Mouse (Mus musculus): ENCODE results near the gene Fau.

Fau gene

GRCm38 (mm10) chr19:6070571-6071250, 13.1 kb downstream of the Fau start:
- DNase-seq (ENCODE audit: low spot score in 2 of 2): no peak

- no peak for DNase-seq (ENCODE audit: low spot score in 2 of 2)
Observed at GRCm38 (mm10) chr19:6071261-6071660, 13.6 kb downstream of the Fau start.

DNA sequence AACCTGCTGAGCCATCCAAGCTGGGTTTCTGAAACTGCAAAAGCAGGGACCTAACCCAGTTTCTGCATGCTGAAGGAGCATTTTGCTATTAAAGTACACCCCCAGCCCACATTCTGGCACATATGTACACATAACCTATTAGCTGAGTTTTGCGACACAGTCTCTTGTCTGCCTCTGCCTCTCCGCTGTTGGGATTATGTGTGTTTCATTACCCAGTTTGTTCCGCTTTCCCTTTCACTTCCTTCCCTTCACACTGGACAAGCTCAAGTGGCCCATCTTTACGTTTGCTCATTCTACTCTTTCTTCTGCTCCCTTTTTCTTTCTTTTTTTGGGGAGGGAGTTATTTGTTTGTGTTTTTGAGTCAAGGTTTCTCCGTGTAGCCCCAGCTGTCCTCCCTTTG, 16.2 kb downstream of the Fau start:
- DNase-seq (ENCODE audit: low spot score in 2 of 2): no peak

DNA sequence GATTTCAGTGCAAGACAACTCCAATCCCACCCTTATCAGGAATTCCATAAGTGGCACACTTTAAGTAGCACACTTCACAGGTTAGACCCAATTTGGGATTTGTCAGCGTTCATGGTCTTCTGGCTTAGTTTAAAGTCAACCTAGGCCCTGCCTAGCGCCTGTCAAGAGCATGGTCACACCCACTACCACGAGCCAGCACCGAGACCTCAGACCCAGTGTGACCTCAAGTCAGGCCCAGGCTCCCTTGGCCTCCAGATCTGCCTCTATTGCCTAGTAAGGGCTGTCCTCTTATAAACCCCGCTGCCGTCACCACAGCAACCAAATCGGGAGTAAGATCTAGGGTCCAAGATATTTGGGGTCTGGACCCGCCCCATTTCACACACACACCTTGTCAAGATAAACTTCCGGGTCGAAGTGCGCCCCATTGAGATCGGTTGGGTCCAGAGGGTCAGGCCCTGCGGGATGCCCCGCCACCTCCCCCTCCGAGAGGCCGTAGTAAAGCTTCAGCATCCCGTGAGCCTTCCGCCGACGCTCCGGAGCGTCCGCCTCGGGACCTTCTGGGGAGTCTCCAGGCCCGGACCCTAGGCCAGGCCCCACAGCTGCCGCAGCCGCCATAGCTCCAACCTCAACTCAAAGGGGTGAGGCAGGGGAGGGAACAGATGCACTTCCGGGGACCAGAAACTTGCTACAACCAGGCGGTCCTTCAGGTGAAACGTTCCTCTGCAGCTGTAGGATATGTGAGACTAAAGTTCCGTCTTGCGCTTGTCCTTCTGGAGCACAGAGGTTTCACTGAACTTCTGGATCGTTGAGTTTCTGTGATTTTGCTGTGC, 19.1 kb downstream of the Fau start, which contains the start of gene Vps51:
Gene Vps51 (minus strand): TSS at position 668 of the 830 bp plus-strand sequence.
- peak; percentile 86 to 88 for DNase-seq (ENCODE audit: low spot score in 2 of 2)

- no peak for DNase-seq (ENCODE audit: low spot score in 2 of 2)
Observed at GRCm38 (mm10) chr19:6079983-6080480, 22.4 kb downstream of the Fau start, which contains the start of gene Tmem262. Gene Tmem262, plus strand, starts transcription at chr19:6080033.

DNA sequence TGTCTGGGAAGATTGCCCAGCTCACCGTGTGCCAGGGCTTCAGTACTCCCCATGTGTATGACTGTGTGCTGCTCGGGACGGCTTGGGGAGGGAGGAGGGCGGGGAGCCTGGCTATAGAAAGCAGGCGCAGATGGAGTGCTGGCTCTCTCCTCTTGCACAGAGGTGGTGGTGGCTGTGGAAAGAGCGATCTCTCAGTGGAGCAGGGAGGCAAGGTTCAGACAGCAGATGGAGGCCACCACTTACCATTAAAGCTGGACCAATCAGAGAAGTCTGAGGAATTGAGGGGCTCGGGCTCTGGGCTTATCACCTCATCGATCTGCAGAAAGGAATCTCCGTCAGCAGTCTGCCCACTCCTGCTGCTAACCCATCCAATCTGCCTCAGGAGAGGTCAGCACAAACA, 24.5 kb downstream of the Fau start, which contains the start of gene Gm28374:
Gene Gm28374 (minus strand): TSS at position 101 of the 400 bp plus-strand sequence.
- no peak for DNase-seq (ENCODE audit: low spot score in 2 of 2)

DNA sequence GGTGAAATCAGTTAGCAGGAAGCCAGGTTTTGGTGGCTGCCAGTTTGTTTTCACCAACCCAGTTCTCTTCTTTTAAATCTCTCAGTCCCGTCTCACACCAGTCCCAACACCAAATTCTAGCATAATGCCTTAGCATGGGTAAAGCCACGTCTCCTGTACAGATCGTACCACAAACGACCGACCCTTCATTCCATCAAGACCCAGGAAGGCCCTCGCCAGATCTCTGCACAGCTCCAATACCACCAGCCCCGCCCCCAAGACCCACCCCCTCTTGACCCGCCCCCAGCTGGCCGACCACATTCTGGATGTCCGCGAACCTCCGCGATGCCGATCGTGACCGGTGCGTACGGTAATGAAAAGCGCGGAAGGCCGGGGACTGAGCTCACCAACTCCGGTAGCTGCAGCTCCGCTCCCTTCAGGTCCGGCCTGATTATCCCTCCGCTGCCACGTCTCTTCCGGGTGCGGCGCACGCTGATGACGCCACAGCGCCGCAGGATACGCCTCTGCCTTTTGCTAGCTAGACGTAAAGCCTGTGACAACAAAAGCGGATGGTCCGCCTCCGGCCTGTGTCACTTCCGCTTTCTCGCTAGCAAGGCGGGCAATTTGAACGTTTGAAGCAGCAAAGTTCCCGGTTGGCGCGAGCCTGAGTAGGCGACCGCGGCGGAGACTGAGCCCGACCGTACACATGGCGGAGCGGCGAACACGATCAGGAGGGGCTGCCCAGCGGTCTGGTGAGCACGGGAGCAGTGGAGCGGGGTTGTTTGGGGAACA, 27.0 kb downstream of the Fau start, which contains the start of the genes Zfpl1 and Cdca5:
Gene Zfpl1 (minus strand): TSS at position 479 of the 771 bp plus-strand sequence.
Gene Cdca5 (plus strand): TSS at position 506 of the 771 bp plus-strand sequence.
- peak; percentile 95 to 97 for DNase-seq (ENCODE audit: low spot score in 2 of 2)

DNA sequence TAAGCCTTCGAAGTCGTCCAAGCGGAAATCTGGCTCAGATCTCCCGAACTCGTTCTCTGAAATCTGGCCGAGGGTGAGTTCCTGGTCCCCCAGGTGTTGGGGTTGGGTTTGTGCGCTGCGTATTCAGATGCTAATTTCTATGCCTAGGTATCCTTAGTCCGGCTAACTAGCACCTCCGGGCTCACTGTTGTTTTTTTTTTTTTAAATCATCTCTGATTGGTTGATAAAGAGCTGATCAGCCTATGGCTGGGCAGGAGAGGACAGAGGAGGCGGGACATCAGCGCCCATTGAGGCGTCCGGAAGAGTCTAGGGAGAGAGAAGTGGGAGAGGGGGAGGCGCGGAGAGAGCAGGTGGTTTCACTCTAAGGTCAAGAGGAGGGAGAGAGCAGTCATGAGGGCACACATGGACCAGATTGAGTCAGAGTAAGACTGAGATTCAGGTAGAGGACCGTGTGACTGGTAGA, 27.8 kb downstream of the Fau start:
- peak; percentile 75 to 83 for DNase-seq (ENCODE audit: low spot score in 2 of 2)

DNA sequence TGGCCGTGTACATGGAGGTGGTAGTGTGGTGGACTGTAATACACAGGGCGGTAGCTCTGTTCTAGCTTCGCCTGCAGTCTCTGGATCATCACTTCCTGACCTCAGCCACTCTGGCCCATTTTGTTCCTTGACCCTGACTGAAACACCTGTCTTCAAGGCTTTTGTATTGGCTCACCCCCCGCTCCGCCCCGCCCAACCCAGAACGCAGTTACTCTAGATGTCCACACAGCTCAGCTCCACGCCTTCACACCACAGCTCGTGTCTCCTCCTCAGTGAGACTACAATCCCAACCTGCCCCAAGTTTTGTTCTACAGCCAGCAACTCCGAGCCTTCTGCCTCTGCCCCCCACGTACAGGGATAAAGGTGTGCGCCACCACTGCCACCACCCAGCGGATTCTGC, 31.2 kb downstream of the Fau start:
- DNase-seq (ENCODE audit: low spot score in 2 of 2): no peak

GRCm38 (mm10) chr19:6094119-6094518, 36.5 kb downstream of the Fau start, which contains the start of gene AC131692.1:
Gene AC131692.1, plus strand, starts transcription at chr19:6094419.
- DNase-seq (ENCODE audit: low spot score in 2 of 2): no peak

GRCm38 (mm10) chr19:6097847-6098246, 40.2 kb downstream of the Fau start:
- no peak for DNase-seq (ENCODE audit: low spot score in 2 of 2)

DNA sequence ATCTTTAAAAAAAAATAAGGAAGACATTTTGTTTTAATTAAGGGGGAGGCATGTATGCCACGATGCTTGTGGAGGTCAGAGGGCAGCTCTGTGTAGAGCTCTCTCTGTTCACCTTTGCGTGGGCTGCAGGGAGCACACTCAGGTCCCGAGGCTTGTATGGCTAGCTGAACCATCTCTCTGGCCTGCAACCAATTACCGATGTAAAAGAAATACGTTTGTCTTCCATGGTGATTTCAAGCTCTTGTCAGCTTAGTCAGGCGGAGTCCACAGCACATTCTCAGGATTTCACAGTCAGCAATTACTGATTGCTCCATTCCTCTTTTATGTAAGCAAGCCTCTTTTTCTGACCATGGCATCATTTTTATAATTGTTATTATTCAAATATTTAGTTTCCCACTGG, 43.5 kb downstream of the Fau start:
- DNase-seq (ENCODE audit: low spot score in 2 of 2): no peak

DNA sequence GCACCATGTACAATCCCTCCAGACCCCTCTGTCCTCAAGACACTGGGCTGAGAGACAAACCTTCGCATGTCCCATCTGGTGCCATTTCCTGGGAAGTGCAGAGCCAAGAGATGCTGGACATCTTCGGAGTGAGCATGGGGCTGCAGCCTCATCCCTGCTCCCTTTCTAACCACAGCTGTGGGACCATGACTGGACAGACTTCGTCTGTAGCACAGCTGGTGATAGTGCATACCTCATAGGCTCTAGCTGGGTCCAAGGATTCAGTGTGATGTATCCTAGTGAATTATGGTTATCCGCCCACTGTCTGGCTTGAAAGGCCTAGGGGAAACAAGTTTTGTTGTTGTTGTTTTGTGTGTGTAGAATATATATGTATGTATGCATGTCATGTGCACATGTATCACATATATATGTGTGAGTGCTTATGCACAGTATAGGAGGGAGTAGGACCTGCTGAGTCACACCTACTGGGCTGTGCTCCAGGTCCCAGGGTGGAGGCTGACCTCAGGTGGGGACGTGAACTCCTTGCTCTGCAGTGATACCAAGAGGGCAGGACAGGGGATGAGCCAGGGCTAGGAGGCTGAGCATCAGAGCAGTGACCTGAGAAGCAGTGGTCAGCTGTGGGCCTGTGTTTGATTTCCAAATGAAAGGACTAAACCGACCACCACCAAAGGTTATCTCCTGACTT, 44.7 kb downstream of the Fau start:
- peak; percentile 82 to 86 for DNase-seq (ENCODE audit: low spot score in 2 of 2)

- DNase-seq (ENCODE audit: low spot score in 2 of 2): no peak
Observed at GRCm38 (mm10) chr19:6104476-6104875, 46.8 kb downstream of the Fau start.

GRCm38 (mm10) chr19:6105586-6105985, 47.9 kb downstream of the Fau start, which contains the start of gene Naaladl1:
Gene Naaladl1, plus strand, starts transcription at chr19:6105782.
- peak in 1 of 2 experiments; percentile 57 for DNase-seq (ENCODE audit: low spot score in 2 of 2)
